12 mouse cellular contexts compared by ENCODE assay signal in genomic region chr3:63871249-63871648, GRCm38 (mm10). TPM values are rescaled to one million over a fixed set of nuclear protein-coding genes. Genes with fewer than 3 reads are reported as not detected.
A peak's percentile ranks its signal among the peaks of the same experiment; 100 is the strongest.
DNase-seq lines count a peak whose midpoint lies in the region; ATAC-seq and TF ChIP-seq lines count a peak whose summit lies in the region.
"Had no signal": no experiment of that assay in that cellular context is flagged by ENCODE, and none has a peak within 500 bp of the region (broad histone marks: within the 10 kb centered on the region; RNA-seq: fewer than 3 reads in every experiment).

No protein-coding gene starts in this region.

- peak; percentile 87 for ATAC-seq in lung, embryonic 14.5 days (ENCODE audit: insufficient read depth)
- peak; percentile 87 for ATAC-seq in forebrain, embryonic 12.5 days (ENCODE audit: low FRiP score)
- no peak for ATAC-seq in monocyte, adult 5-6 weeks (replicated peaks; ENCODE audit: insufficient number of reproducible peaks, low FRiP score, low TSS enrichment, poor library complexity, severe bottlenecking)

- TF ChIP-seq CTCF in lung, embryonic 14.5 days (IDR thresholded peaks at IDR 0.05; ENCODE audit: low read depth) = no peak

- 21% methylated on average over 2 of the region's 2 CpGs for WGBS in lung, embryonic 14.5 days
- 2% methylated on average over 2 of the region's 2 CpGs for WGBS in forebrain, embryonic 12.5 days

- peak; percentile 56 for DNase-seq in lung, embryonic 14.5 days
- no peak for DNase-seq in lung, postnatal 10 days
- DNase-seq in embryo, embryonic 10.5 days (ENCODE audit: low spot score) = peak; percentile 66
- peak; percentile 59 for DNase-seq in mesoderm, embryonic 11.5 days (ENCODE audit: low read depth, low spot score)
- DNase-seq in adrenal gland, postnatal 4 days (ENCODE audit: low spot score in 2 of 2) = no peak
- DNase-seq: adrenal gland, adult 2 months; cerebellum, adult 11-12 months; kidney, adult 18-20 months had no signal

- H3K4me2 ChIP-seq in lung, embryonic 14.5 days = no peak overlapping the region
- H3K4me2 ChIP-seq in forebrain, embryonic 12.5 days = no peak overlapping the region
- H3K4me2 ChIP-seq: liver, embryonic 11.5 days had no signal

- no peaks in the 10 kb centered on the region for H3K27me3 ChIP-seq in lung, embryonic 14.5 days (ENCODE audit: insufficient read depth, low read length)
- H3K27me3 ChIP-seq in forebrain, embryonic 12.5 days = no peaks in the 10 kb centered on the region

- H3K9ac ChIP-seq in lung, embryonic 14.5 days = no peak overlapping the region
- no peak overlapping the region for H3K9ac ChIP-seq in forebrain, embryonic 12.5 days

- H3K36me3 ChIP-seq in lung, embryonic 14.5 days (ENCODE audit: insufficient read depth) = no peaks in the 10 kb centered on the region
- H3K36me3 ChIP-seq in forebrain, embryonic 12.5 days (replicated peaks) = 0 out of 2 replicates have a peak, but pooled peaks cover 6% of the 10 kb centered on the region

- no peaks in the 10 kb centered on the region for H3K9me3 ChIP-seq in lung, embryonic 14.5 days (ENCODE audit: low read depth, low read length)
- H3K9me3 ChIP-seq in forebrain, embryonic 12.5 days = no peaks in the 10 kb centered on the region

- no peaks in the 10 kb centered on the region for H3K4me1 ChIP-seq in lung, embryonic 14.5 days (ENCODE audit: insufficient read depth)
- H3K4me1 ChIP-seq in forebrain, embryonic 12.5 days = peaks cover 24% of the 10 kb centered on the region

- peak overlapping the region; percentile 80; the same call in 1 of the 2 replicates for H3K27ac ChIP-seq in lung, embryonic 14.5 days (ENCODE audit: low read depth)
- H3K27ac ChIP-seq in forebrain, embryonic 12.5 days = 0 out of 2 replicates have a peak overlapping the region, but pooled peaks have one; percentile 56

- H3K4me3 ChIP-seq in lung, embryonic 14.5 days (ENCODE audit: low read depth, low read length) = no peak overlapping the region
- H3K4me3 ChIP-seq in forebrain, embryonic 12.5 days (replicated peaks) = no peak overlapping the region

RNA-seq across cellular contexts. Expression of gene Plch1, which starts 28.0 kb away (rescaled TPM):
- 7.3 and 7.5 TPM in 2 replicates for polyA plus RNA-seq in lung, embryonic 14.5 days (2014; fragmentation: Nextera tagmentation; extraction: Ambion mirVana)
- polyA plus RNA-seq in forebrain, embryonic 12.5 days (2016; fragmentation: Nextera tagmentation; extraction: Ambion mirVana) = 25.0 and 26.0 TPM in 2 replicates
- 1 to 10 TPM in 1 of 2 experiments, under 1 TPM in 1; 0.87 to 4.9 TPM for total RNA-seq in adrenal gland, postnatal 4 days (2021)
- 0.10 TPM in 1 of 3 replicates, not detected in the others for total RNA-seq in monocyte, adult 5-6 weeks (2017)
- total RNA-seq: adrenal gland, adult 2 months; heart, postnatal 25 days had no signal
- polyA plus RNA-seq: adrenal gland, adult 2 months had no signal

RNA-seq across cellular contexts. Expression of gene E130311K13Rik, which starts 58.0 kb away (rescaled TPM):
- 4.9 and 5.7 TPM in 2 replicates for polyA plus RNA-seq in lung, embryonic 14.5 days (2014; fragmentation: Nextera tagmentation; extraction: Ambion mirVana)
- 2.9 and 3.0 TPM in 2 replicates for polyA plus RNA-seq in forebrain, embryonic 12.5 days (2016; fragmentation: Nextera tagmentation; extraction: Ambion mirVana)
- 10 to 100 TPM; 14.3 to 15.1 TPM for total RNA-seq in adrenal gland, postnatal 4 days (2021)
- total RNA-seq in monocyte, adult 5-6 weeks (2017) = 5.9 to 8.2 TPM (median 7.9 TPM) in 3 replicates

Comparison
In these comparisons a context has a peak if more than half of its experiments do, and no peak if none do; other contexts are left out.
1. DNase-seq: peak in lung, embryonic 14.5 days (single experiment), embryo, embryonic 10.5 days (single experiment) and mesoderm, embryonic 11.5 days (single experiment); none in lung, postnatal 10 days (single experiment) and adrenal gland, postnatal 4 days (0 of 2).